Mouse (Mus musculus) heart, embryonic 11.5 days (tissue): Measurements from ENCODE around the gene AU022252. TPM values are rescaled to one million over a fixed set of nuclear protein-coding genes. Genes with fewer than 3 reads are reported as not detected.

Experiments used
- ATAC-seq: fragments of 200-750 bp; cut with Nextera tagmentation; replicated peaks from 2 replicates; pipeline ENCODE4 v1.8.0; 2017; ENCODE audit warnings: moderate library complexity; ENCODE audit not compliant: insufficient number of reproducible peaks, low FRiP score, low TSS enrichment
- H3K27ac ChIP-seq: fragments of 300-500 bp; sonication (generic); 2 replicates; pipeline ENCODE4 v1.5.1; 2014; ENCODE audit warnings: mild to moderate bottlenecking, low read depth, low read length
- H3K27me3 ChIP-seq: fragments of 300-500 bp; sonication (generic); 2 replicates; pipeline ENCODE4 v1.6.1; 2014; ENCODE audit warnings: mild to moderate bottlenecking, low read length, mixed read lengths; ENCODE audit not compliant: control insufficient read depth, insufficient read depth
- H3K36me3 ChIP-seq: fragments of 300-500 bp; sonication (generic); 2 replicates; pipeline ENCODE4 v1.6.1; 2014; ENCODE audit warnings: mild to moderate bottlenecking, low read length, moderate library complexity, mixed read lengths; ENCODE audit not compliant: control insufficient read depth, insufficient read depth
- H3K4me1 ChIP-seq: fragments of 300-500 bp; sonication (generic); 2 replicates; pipeline ENCODE4 v1.6.1; 2014; ENCODE audit warnings: low read length; ENCODE audit not compliant: control insufficient read depth, insufficient read depth
- H3K4me2 ChIP-seq: fragments of 300-500 bp; sonication (generic); 2 replicates; pipeline ENCODE4 v1.6.1; 2014; ENCODE audit warnings: mild to moderate bottlenecking, moderate library complexity
- H3K4me3 ChIP-seq: fragments of 300-500 bp; sonication (generic); 2 replicates; pipeline ENCODE4 v1.5.1; 2014; ENCODE audit warnings: low read depth, low read length
- H3K9ac ChIP-seq: fragments of 300-500 bp; sonication (generic); 2 replicates; pipeline ENCODE4 v1.6.1; 2014; ENCODE audit warnings: mild to moderate bottlenecking, low read depth, low read length, moderate library complexity
- H3K9me3 ChIP-seq: fragments of 300-500 bp; sonication (generic); replicated peaks from 2 replicates; pipeline ENCODE4 v1.6.1; 2016; ENCODE audit warnings: low read length; ENCODE audit not compliant: control insufficient read depth
- WGBS: fragments of 180-500 bp; shearing (Covaris S2); extraction: QIAGEN DNeasy Blood & Tissue Kit; methylation state at CpG from one replicate; pipeline ENCODE4 v1.1.7; 2014; ENCODE audit not compliant: insufficient replicate concordance; 5-methylcytosine and 5-hydroxymethylcytosine counted together
- polyA plus RNA-seq: library from polyadenylated mRNA; unstranded; fragments of >200 nt; fragmentation: Nextera tagmentation; extraction: Ambion mirVana; gene quantifications from 2 replicates; pipeline ENCODE4 v1.2.1, GENCODE M21; 2014

The AU022252 gene
- polyA plus RNA-seq, 1 experiment from 2014 or later = 34.7 TPM

GRCm38 (mm10) chr4:119173851-119174453 is 58.6 kb downstream of the AU022252 start, which contains the start of gene Zfp691:
TSS of gene Zfp691 (minus strand) at chr4:119174195.
- peak; percentile 99 for ATAC-seq
- Histone ChIP-seq H3K36me3 (peaks cover 10% of the 10 kb centered on the region), H3K4me3 (peak within 1 kb of the TSS; percentile 73), H3K4me2 (peak within 1 kb of the TSS; percentile 75), H3K27ac (peak within 1 kb of the TSS; percentile 57; the same call in 1 of the 2 replicates), H3K9me3 (no peaks in the 10 kb centered on the region), H3K9ac (peak within 1 kb of the TSS; percentile 88), H3K27me3 (no peaks in the 10 kb centered on the region), H3K4me1 (peaks cover 9% of the 10 kb centered on the region; the same call in 1 of the 2 replicates)
- WGBS = under 1% methylated on average over 40 of the region's 40 CpGs

GRCm38 (mm10) chr4:119172919-119173650 is 59.4 kb downstream of the AU022252 start:
- Histone ChIP-seq H3K4me3 (peak overlapping the region; percentile 73), H3K4me2 (peak overlapping the region; percentile 75), H3K36me3 (peaks cover 13% of the 10 kb centered on the region), H3K9me3 (no peaks in the 10 kb centered on the region), H3K27me3 (no peaks in the 10 kb centered on the region), H3K27ac (0 out of 2 replicates have a peak overlapping the region, but pooled peaks have one; percentile 57), H3K4me1 (peaks cover 9% of the 10 kb centered on the region; the same call in 1 of the 2 replicates), H3K9ac (peak overlapping the region; percentile 88)
- 38% methylated on average over 18 of the region's 18 CpGs for WGBS
- ATAC-seq = no peak

- Histone ChIP-seq H3K36me3 (peaks cover 13% of the 10 kb centered on the region), H3K9me3 (no peaks in the 10 kb centered on the region), H3K27ac (no peak overlapping the region), H3K4me2 (no peak overlapping the region), H3K9ac (no peak overlapping the region), H3K4me1 (peaks cover 3% of the 10 kb centered on the region; the same call in 1 of the 2 replicates), H3K4me3 (no peak overlapping the region), H3K27me3 (no peaks in the 10 kb centered on the region)
- 7% methylated on average over 4 of the region's 4 CpGs for WGBS
- no peak for ATAC-seq
Observed at GRCm38 (mm10) chr4:119167663-119168062, 64.8 kb downstream of the AU022252 start.

- Histone ChIP-seq H3K4me2 (no peak overlapping the region), H3K27ac (no peak overlapping the region), H3K4me1 (no peaks in the 10 kb centered on the region), H3K4me3 (no peak overlapping the region), H3K9me3 (no peaks in the 10 kb centered on the region), H3K9ac (no peak overlapping the region), H3K27me3 (no peaks in the 10 kb centered on the region), H3K36me3 (peaks cover 13% of the 10 kb centered on the region)
- WGBS = 79% methylated on average over 4 of the region's 4 CpGs
- ATAC-seq = no peak
Observed at GRCm38 (mm10) chr4:119167068-119167467, 65.4 kb downstream of the AU022252 start.

GRCm38 (mm10) chr4:119165916-119166315 is 66.6 kb downstream of the AU022252 start:
- no peak overlapping the region for H3K4me3 ChIP-seq
- ATAC-seq = no peak
- H3K27me3 ChIP-seq = no peaks in the 10 kb centered on the region
- H3K4me1 ChIP-seq = no peaks in the 10 kb centered on the region
- H3K36me3 ChIP-seq = peaks cover 13% of the 10 kb centered on the region
- H3K4me2 ChIP-seq = no peak overlapping the region
- no peak overlapping the region for H3K27ac ChIP-seq
- H3K9ac ChIP-seq = no peak overlapping the region
- WGBS = 49% methylated on average over 7 of the region's 7 CpGs
- H3K9me3 ChIP-seq = no peaks in the 10 kb centered on the region

GRCm38 (mm10) chr4:119162990-119163389 is 69.5 kb downstream of the AU022252 start:
- no peak for ATAC-seq
- WGBS = 64% methylated on average over 4 of the region's 4 CpGs

GRCm38 (mm10) chr4:119161358-119161757 is 71.2 kb downstream of the AU022252 start:
- Histone ChIP-seq H3K36me3 (no peaks in the 10 kb centered on the region), H3K4me2 (no peak overlapping the region), H3K9me3 (no peaks in the 10 kb centered on the region), H3K4me3 (no peak overlapping the region), H3K27me3 (no peaks in the 10 kb centered on the region), H3K4me1 (no peaks in the 10 kb centered on the region), H3K27ac (no peak overlapping the region), H3K9ac (no peak overlapping the region)
- WGBS = 71% methylated on average over 3 of the region's 3 CpGs
- no peak for ATAC-seq

More at GRCm38 (mm10) chr4:119162990-119163389, 69.5 kb downstream of the AU022252 start:
- no peaks in the 10 kb centered on the region for H3K36me3 ChIP-seq
- no peak overlapping the region for H3K9ac ChIP-seq
- no peak overlapping the region for H3K4me3 ChIP-seq
- no peak overlapping the region for H3K4me2 ChIP-seq
- H3K27ac ChIP-seq = no peak overlapping the region
- no peaks in the 10 kb centered on the region for H3K27me3 ChIP-seq
- H3K4me1 ChIP-seq = no peaks in the 10 kb centered on the region
- no peaks in the 10 kb centered on the region for H3K9me3 ChIP-seq

- WGBS = 75% methylated on average over 5 of the region's 5 CpGs
- no peaks in the 10 kb centered on the region for H3K4me1 ChIP-seq
- H3K27ac ChIP-seq = no peak overlapping the region
- no peak overlapping the region for H3K4me2 ChIP-seq
- H3K4me3 ChIP-seq = no peak overlapping the region
- no peaks in the 10 kb centered on the region for H3K9me3 ChIP-seq
- no peaks in the 10 kb centered on the region for H3K36me3 ChIP-seq
- no peak overlapping the region for H3K9ac ChIP-seq
- H3K27me3 ChIP-seq = peaks cover 2% of the 10 kb centered on the region; the same call in 1 of the 2 replicates
- no peak for ATAC-seq
Observed at GRCm38 (mm10) chr4:119157891-119158290, 74.6 kb downstream of the AU022252 start.
